Mouse (Mus musculus): ENCODE results near the gene Ubox5.
"Not testable (repeated sequence)": the region's sequence is repeated elsewhere in the genome, so short reads cannot be mapped to it uniquely, and the experiment has no call there.

Gene Ubox5

DNA sequence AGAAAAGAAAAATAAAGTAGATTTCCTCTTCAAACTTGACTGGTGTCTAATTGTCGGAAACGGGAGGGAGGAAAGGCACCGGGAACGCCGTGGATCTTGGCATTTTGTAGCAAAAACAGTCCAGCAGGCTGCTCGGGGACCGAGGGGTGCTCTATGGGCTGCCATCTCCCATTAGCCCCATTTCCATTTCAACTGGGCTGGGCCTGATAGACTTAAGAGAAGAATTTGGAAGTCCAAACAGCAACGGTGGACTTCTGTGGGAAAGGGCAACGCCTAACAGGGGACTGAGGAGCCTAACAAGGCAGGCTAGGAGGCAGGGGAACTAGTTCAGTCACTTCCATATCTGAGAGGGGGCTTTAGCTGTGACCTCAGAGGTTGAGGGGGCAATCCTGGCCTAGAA lies 52.8 kb downstream of the Ubox5 start:
- in situ Hi-C loops (cut with MseI, MboI): no loop called here

DNA sequence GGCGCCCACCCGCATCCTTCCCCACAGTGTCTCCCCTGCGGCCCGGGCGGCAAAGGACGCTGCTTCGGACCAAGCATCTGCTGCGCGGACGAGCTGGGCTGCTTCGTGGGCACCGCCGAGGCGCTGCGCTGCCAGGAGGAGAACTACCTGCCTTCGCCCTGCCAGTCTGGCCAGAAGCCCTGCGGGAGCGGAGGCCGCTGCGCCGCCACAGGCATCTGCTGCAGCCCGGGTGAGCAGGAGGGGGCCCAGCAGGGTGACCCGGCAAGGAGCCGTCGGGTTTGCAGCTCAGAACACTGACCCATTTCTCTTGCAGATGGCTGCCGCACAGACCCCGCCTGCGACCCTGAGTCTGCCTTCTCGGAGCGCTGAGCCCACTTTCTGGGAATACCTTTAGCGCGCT lies 53.3 kb downstream of the Ubox5 start:
- in situ Hi-C loops (cut with MseI, MboI): not testable (repeated sequence)

- in situ Hi-C loops (cut with MseI, MboI): no loop called here
Measured at GRCm38 (mm10) chr2:130575873-130576272, 54.0 kb downstream of the Ubox5 start, which contains the start of gene Oxt. Gene Oxt (plus strand): TSS chr2:130576173.

DNA sequence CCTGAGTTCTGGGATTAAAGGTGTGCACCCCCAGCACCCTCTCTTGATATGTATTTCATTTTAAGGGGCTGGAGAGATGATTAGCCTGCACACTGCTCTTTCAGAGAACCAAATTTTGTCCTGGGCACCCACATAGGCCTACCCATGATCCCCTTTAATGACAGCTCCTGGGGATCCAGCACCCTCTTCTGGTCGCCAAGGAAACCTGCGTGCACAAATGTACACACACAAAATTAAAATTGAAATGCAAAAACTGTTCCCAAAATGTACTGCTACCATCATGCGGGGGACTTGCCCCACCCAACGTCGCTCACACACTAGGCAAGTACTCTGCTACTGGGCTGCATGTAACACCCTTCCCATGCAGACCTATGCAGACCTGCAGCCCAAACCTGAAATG lies 54.9 kb downstream of the Ubox5 start:
- in situ Hi-C loops (cut with MseI, MboI): no loop called here

DNA sequence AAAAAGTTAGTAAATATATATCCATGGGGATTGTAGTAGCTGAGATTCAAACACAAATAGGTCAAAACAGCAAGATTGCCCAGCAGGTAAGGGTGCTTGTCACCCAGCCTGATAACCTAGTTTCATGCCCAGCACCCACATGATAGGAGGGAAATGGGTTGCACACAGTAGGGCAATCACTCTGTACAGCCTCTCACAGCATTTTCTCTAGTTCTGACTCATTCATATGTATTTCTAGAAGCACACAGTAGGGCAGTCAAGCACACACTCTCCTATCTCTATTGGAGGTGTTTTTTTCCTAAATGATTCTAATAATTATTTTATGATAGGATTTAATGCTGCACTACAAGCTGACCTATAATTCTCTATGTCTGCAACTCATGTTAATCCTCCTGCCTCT lies 59.9 kb downstream of the Ubox5 start:
- in situ Hi-C loops (cut with MseI, MboI): no loop called here

DNA sequence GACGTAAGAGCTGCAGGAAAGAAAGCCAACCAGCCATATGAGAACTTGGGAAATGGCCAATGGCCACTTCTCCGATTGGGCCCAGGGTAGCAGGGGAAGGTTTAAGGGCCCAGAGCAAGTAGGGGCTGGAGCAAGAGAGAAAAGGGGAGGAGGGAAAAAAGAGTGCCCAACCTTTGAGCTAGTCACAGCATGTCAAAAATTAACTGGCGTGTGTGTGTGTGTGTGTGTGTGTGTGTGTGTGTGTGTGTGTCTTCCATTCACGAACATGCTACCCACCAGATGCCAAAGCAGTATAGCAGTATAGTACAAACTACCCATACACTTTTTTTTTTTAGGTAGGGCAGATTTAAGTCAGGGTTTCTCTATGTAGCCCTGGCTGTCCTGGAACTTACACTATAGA lies 60.9 kb downstream of the Ubox5 start:
- in situ Hi-C loops (cut with MseI, MboI): no loop called here

DNA sequence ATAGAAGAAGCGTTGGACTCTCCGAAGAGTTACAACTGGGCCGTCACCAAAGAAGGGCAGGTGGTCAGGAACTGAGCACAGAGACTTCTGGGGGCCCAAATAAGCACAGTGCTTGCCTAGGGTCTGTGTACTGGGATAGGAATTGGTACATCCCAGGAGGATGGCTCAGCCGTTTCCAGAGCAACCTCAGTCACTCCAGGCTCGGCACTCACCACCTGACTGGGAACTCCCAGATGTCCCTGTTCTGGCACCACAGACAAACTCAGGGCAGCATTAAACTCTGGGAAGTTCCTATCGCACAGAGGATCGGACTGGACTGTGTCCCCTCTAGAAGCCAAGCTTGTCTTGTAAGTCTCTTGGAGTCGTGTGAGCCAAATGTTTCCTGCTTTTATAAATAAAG lies 64.9 kb downstream of the Ubox5 start:
- in situ Hi-C loops (cut with MseI, MboI): no loop called here

GRCm38 (mm10) chr2:130564063-130564462 lies 65.8 kb downstream of the Ubox5 start:
- in situ Hi-C loops (cut with MseI, MboI): no loop called here

DNA sequence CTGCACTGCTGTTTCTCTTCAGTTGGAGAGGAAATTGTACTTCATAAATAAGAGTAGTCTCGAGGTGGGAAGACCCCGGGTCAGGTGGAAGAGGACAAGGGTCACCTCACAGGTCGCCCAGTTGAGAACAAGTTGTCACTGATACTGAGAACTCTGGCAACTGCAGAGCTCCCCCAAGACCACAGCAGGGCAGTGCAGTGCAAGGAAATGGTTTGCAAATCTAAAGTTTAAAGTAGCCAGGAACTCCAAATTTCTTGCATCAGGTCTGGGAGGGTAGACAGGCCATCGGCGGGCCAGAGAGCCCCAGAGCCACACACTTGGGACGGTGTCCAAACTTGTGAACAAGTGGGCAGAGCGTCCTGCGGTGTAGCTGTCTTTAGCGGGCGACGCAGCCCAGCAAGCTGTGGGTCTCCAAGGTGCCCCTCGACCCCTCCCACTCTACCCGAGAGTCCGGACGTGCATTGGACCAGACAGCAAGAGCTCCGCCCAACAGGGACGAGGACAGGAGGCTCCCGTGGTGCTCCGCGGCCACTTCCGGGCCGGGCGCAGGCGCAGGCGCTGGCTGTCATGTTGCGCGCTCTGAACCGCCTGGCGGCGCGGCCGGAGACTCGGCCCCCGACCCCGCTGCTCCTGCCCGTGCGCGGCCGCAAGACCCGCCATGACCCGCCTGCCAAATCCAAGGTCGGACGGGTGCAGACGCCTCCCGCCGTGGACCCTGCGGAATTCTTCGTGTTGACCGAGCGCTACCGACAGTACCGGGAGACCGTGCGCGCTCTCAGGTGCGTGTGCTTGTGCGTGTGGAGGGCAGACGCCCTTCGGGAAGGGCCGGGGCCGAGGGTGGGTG lies 66.4 kb downstream of the Ubox5 start, which contains the start of gene Mrps26:
Gene Mrps26 (plus strand): TSS at position 531 of the 844 bp plus-strand sequence.
- in situ Hi-C loops (cut with MseI, MboI): no loop called here

GRCm38 (mm10) chr2:130558015-130558414 lies 71.8 kb downstream of the Ubox5 start:
- in situ Hi-C loops (cut with MseI, MboI): no loop called here

DNA sequence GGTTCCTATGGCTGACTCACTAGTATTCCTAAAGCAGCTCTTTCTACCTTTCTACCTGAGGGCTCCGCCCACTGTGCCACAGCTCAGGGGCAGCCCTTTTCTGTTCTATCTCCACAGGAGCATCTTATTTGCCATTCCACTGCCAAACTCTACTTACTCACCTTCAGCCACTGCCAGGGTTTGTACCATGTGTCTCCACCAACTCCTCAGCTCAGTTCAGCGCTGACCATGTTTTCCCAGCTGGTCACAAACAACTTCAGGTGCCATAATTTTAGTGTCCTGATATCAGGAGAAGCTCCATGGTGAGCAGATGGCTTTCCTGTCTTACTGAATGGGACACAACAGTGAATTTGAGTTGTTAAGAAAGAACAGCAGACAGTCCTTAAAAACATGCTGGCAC lies 72.4 kb downstream of the Ubox5 start:
- in situ Hi-C loops (cut with MseI, MboI): no loop called here

DNA sequence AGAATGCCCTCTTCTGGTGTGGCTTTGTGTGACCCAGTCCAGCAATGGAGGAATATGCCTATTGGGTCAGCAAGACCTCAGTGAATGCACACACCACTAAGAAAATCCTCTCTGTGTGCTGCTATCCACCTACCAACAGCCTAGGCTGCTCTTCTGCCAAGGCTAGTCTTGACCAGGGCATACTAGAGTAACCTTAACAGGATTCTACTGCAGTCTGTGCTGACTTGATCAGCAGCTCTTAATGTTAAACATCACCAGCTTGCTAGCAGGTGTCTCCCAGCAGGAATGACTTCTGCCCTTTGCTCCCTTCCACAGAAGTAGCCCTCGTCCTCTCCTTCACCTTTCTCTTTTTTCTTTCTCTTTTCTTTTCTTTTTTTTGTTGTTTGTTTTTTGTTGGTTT lies 73.5 kb downstream of the Ubox5 start:
- in situ Hi-C loops (cut with MseI, MboI): no loop called here

DNA sequence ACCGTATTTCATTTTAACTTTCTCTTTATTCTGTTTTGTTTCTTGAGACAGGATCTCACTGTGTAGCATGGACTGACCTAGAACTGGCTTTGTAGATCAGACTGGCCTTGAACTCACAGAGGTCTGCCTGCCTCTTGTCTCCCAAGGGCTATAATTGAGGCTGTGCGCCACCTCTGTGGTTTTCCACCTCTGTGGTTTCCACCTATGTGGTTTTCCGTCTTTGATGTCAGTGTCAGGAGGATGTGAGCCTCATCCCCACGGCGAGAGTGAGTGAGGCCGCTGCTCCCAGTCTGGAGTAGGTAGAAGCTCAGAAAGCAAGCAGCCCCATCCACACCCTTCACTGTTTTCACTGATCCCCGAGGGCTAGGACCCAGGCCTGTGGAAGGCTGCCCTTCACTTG lies 75.0 kb downstream of the Ubox5 start:
- in situ Hi-C loops (cut with MseI, MboI): no loop called here

GRCm38 (mm10) chr2:130546957-130547356 lies 82.9 kb downstream of the Ubox5 start:
- in situ Hi-C loops (cut with MseI, MboI): no loop called here

GRCm38 (mm10) chr2:130540266-130540665 lies 89.6 kb downstream of the Ubox5 start:
- in situ Hi-C loops (cut with MseI, MboI): no loop called here

All from mouse trophoblast stem cell (cell line).